Mouse (Mus musculus) spleen, adult 12 weeks (tissue): Measurements from ENCODE around the gene Smcp.

Source experiments
- DNase-seq: peaks from one replicate; pipeline ENCODE4 v3.0.0; 2022; ENCODE audit warnings: low spot score

The Smcp gene

DNA sequence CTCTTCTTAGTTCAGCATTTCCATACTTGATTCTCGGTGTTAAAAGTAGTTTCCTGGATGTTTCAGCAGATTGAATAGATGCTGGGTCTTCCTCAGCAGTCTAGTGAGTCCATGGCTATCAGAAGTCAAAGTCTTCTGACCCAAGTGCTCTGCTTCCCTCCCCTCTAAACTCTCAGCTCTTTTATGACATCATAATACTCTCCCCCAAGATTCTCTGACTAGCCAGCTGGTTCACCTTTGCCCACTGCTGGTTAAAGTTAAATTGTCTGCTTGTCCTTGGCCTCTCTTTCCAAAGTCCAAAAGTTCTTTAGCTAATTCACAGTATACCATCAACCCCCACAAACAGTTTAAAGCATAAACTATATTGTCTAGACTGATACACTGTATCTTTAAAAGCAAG is at the start of gene Smcp:
TSS of gene Smcp (minus strand) at position 140 of the 400 bp plus-strand sequence.
- no peak for DNase-seq

DNA sequence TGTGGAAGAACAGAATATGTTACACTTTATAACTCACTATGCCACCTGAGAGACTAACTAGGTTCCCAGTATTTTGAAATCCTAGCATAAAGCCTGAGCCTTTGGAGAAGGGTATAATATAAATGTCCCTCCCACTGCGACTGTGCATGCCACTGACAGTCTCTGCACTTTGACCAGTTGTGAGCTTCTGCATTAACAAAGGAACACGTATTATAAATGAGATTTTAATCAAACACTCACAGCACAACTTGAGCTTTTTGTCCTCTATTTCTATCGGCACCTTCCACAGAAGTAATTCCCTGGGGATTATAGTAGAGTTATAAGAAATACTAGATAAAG is 49.8 kb upstream of the Smcp start:
- no peak for DNase-seq

DNA sequence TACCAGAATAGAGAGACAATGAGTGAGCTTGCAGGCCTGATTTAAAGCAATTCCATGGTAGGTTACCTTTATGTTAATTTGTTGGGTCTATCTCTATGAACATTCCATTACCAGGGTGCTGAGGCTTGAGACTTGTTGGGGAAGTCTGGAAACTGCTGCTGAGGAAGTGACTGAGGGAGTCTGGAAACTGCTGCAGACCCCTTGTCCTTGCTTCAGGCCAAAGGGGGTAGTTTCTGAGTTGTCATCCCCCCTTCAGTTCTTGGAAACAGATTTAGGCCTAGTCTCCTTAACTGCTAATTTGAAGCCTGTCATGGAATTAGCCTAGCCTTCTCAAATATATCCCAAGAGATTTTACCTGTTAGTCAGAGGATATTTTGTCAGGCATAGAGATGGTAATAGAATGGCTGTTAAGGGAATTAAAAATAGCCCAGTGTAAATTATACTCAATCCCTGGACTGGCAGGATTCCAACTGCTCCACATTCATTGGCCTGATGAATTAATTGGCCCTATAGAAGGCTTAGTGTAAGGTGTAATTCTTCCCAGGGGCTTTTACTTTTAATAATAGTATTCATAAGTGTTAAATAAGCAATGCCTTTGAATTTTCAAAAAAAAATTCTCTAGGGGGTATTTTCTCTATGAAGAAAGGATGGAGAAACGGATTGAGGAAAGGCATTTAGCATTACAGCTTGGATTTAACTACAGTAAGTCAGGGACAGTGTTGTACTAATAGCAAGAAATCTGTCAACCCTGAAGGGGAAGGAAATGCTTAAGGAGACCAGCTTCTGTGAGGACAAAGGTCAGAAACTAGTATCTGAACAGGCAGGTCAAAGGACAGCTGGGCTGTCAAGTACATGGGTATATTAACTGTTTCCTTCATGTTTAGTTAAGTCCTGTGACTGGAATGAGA is 49.2 kb upstream of the Smcp start:
- no peak for DNase-seq

DNA sequence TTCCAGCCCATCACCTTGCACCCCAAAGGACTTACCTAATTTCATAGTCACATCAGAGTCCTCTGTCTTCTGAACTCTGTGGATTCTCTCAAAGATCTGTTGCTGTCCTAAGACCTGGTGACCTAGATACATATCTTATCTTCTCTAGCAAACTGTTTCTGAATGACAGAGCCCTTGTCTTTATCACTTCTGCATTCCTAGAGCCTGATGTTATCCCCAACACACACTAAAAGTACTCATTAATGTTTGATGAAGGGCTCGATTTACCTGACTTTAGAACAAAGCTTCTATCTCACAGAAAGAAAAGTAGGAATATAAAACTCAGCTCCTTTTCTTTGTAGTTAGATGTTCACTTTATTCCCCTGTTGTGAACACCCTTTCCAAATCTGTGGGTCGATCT is 32.8 kb upstream of the Smcp start, which contains the start of gene Lce6a:
TSS of gene Lce6a (minus strand) at position 101 of the 400 bp plus-strand sequence.
- no peak for DNase-seq

DNA sequence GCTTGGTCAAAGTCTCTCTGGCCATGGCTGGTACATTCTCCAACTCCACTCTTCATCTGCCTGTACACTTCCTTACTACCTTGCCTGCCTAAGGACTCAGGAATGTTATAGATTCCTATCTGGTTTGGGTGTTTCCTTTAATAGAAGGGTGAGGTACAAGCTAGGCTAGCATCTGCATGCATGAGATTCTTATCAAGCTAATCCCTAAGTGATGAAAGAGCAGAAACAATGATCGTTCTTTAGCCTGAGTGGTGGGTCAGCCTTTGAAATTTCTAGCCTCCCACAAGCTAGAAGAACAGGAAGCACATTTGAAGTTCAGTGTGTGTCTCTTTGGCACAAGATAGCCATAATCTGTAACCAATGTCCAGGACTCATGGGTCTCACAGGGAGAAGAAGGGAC is 21.0 kb upstream of the Smcp start:
- no peak for DNase-seq

DNA sequence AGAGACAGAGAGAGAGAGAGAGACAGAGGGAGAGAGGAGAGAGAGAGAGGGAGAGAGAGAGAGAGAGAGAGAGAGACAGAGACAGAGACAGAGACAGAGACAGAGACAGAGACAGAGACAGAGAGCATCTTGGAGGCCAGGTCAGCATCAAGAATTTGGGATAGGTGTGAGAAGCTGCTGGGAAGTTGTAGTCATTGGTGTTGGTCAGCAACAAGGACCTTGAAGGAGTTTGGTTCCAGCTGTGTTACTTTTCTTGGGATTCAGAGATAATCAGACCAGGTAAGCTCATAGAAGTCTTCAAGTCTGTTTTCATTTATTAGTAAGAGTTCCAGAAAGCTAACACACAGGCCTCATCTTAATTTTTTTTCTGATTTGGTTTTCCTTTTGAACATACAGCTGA is 18.6 kb upstream of the Smcp start, which contains the start of gene 2210017I01Rik:
TSS of gene 2210017I01Rik (minus strand) at position 101 of the 400 bp plus-strand sequence.
- no peak for DNase-seq

DNA sequence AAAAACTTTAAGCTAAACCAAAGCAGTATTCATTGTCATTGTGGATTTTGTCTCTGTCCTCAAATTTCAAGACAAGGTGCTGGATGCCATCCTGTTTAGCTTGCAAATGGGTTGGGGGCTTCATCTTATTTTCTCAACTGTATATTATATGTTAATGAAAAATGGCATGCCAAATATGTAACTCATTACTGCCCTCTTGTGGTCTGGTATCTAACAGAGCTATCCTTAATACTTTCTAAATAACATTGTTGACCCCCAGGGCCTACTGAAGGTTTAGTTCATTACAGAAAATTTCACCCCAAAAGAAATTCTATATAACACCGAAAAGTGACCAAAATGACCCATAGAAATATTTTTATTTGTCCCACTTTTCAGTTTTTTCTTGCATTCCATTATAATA is 13.4 kb upstream of the Smcp start:
- DNase-seq = no peak

DNA sequence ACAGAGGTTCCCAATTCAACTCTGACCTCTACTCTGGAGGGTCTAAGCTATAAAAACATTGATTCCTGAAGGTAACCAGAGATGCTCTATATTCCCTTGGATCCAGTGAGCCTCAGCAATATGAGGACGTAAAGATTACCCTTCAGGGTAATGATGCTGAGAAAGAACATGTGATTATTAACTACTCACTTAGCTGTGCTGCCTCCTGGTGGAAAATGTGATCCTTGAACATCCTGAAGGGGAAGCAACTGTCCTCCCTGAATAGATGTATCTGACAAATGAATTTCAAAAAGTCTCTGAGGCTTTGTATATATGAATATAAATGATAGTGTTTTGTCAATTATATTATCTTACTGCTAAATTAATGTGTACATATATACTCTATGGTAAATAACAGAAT is 11.7 kb upstream of the Smcp start:
- DNase-seq = no peak

DNA sequence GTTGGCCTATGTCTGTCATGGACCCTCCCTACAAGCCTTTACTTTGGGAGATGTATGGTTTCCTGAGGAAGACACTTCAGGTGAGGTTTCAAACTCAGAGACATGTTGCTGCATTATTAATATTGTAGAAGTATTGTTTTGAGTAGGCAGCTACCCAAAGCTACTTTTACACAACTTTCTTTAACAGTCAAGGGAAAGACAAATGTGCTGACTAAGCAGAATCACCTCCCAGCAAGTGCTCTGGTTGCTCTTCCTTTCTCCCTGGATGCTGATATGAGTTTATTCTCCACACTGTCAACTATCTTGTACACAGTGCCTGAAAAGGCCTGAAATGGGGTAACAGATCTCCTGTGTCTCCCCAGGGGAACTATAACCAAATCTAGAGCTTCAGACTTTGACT is 11.2 kb upstream of the Smcp start:
- no peak for DNase-seq

DNA sequence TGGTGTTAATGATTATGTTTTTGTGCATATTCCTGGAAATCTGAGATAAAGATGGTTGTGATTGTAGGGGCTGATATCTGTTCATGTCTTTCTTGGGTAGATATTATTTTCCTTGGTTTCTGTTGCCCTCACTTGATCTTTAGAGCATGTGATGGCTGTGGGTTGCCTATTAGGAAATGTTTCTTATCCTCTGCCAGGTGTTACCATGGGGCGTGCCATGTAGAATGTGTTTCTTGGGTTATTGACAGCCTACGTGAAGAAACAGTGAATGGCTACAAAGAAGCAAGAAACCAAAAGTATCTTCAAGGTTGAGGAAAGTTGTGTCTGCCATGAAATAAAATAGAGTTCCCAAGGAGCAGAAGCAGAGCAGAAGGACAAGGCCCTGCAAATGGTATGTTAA is 9.6 kb upstream of the Smcp start:
- no peak for DNase-seq

DNA sequence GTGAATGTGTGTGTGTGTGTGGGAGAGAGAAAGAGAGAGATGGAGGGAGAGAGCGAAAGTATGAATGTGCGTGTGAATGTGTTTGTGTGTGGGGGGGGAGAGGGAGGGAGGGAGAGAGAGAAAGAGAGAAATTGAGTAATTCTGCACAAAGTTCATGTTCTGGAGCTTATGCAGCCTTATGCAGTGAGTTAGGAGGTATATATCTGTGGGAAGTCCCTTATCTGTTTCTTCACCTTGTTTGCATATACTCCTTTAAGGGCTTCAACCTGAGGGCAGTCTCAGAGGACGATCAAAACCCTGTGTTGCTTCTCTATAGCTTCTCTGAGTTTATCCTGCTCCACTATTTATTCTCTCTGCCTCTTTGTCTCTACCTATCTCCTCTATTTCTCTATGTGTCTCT is 1.6 kb downstream of the Smcp start:
- no peak for DNase-seq

DNA sequence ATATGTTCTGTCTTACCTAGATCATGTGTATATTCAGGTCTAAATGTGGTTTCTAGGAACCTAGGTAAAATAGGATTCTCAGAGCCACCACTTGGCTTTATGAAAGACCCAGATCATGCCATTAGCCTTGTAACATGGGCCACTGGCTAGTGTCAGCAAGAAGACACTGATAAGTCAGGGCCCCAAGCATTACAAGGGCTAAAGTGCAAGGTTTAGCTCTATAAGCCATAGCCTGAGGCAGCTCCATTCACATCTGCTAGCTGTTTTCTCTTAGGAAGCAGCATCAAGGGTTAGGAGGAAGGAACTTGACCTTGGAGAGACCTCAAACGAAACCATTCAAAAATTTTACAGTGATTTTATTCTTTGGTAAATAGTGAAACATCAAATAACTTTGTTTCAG is 3.7 kb downstream of the Smcp start:
- no peak for DNase-seq

DNA sequence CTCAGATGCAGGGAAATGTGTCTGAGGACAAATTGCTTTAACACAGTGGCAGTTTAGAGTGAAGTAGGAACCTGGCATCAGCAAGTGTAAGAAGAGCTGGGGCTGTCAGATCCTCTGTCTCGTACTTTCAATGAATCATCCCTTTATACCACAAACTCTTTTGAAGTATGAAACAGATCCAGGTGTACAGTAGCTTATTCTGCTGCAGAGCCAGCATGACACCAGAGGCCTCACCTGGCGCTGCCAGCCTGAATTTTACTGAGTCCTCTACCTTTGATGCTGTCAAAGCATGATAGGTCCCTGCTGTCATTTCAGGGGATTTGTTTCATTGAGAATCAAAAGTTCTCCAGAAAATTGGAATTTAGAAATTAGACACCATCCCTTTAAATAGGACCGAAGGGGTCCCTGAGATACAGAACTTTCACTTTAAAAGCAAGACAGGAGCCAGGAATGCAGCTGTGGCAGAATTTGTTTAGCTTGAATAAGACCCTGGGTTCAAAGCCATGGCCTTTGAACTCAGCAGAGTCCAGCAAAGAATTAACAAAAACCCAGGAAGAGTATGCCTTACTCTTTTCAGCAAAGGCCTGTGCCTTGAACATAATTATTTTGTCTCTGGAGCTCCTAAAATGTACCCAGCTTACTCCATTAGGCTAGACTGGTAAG is 5.5 kb downstream of the Smcp start:
- DNase-seq = no peak

DNA sequence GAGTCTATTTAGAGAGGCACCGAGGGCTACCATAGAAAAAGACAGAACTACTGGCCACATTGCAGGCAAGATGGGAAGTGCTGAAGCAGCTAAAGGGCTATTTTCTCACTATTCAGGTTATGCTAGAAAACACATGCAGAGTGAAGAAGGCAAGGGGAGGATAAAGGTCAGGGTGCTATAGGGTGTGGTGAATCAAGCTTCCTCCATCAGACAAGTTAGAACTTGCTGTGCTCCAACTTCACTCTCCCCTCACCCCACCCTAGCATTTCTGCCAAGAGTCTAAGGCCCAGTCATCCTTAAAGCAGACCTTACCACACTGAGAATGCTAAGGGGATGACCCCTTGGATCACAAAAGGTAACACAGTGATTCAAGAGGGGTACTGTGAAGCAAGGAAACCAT is 9.3 kb downstream of the Smcp start:
- DNase-seq = no peak

DNA sequence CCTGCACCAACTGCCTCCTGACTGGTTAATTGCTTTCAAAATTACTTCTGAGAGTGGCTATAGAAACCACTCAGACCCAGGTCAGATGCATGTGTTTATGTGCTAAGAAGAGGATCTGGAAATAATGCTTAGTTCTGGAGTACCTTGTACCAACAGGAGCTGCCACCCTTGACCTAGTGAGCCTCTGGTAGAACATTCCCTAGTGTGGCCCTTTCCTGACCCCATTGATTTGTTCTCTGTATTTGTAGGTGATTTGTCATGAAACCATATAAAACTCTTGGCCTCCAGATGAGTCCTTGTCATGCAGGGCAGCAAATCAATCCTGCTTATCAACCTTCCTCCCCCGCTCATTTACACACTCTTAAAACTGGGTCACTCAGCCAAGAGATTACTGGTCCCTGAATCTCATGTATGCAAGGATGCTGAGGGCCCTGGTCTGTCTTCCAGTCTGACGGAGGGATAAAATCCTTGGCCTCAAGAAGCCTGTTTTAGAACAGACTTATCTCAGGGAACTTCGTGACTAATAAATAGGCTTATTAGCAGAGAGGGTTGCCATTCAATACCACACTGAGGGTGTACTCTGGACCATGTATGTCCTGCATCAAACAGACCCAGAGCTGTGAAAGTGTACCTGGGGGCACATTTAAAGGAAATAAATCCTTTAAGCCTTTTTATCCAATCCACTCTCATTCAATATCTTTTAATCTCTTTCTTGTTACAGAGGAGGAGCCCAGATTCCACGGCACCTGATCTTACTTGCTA is 10.0 kb downstream of the Smcp start:
- no peak for DNase-seq

DNA sequence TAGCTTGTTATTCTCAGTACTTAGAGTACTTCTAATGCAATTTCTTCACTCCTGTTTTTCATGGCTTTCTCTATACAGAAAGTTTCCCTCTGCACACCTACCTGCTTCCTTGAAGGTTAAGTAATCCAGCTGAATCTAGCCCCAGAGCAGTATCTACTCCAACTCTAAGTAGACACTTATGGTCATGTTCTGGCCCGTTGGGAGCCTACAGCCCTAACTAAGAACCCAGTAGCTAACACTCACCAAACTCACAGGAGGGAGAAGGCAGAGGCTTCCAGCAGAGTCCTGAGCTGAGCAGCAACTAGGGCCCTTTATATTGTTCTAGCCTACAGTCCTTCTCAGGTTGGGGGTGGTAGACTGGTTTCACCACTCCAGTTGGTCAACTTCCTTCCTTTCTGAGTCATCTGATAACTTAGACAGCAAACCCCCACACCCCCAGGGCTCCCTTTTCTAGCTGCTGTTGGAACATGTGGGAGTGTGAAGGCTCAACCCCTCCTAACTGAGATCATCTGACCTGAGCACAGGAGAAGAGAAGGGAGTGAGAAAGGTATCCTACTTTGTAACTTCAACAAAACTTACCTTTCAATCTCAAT is 15.3 kb downstream of the Smcp start, which contains the start of gene Ivl:
TSS of gene Ivl (minus strand) at position 287 of the 593 bp plus-strand sequence.
- no peak for DNase-seq

DNA sequence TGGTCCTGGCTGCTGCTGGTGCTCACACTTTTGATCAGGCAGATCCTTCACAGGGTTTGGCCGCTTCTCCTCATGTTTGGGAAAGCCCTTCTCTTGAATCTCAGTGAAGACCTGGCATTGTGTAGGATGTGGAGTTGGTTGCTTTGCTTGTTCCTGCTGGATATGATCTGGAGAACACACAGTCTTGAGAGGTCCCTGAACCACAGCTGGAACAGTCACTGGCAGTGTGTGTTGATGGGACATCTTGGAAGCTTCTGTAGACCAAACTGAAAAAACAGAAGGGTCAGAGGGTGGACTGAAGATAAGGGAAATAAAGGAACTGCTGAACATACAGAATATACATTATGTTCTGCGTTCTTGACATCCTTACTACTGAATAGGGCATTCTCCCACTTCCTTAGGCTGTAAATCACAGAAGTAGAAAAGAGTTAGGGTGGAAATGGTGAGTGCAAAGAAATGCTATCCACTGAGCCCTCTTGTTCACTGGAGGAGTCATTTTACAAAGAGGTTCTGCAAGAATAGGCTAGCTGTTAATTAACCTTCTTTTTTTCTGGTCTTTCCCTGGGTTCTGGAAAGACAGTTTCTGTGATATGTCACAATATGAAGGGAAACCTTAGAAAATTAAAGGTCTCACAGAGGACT is 16.2 kb downstream of the Smcp start:
- DNase-seq = no peak

DNA sequence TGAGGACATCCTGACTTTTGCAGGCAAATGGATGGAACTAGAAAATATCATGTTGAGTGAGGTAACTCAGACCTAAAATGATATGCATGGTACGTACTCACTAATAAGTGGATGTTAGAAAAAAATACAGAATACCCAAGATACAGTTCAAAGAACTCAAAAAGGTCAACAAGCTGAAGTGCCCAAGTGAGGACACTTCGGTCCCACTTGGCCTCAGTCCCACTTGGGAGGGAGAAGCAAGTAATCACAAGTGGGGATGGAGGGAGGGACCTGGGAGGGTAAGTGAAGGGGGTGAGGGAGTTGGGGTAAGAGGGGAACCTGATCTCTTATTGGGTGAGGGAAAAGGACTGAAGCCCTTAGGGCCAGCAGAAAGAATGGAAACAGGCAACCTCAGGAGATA is 20.0 kb downstream of the Smcp start:
- no peak for DNase-seq

DNA sequence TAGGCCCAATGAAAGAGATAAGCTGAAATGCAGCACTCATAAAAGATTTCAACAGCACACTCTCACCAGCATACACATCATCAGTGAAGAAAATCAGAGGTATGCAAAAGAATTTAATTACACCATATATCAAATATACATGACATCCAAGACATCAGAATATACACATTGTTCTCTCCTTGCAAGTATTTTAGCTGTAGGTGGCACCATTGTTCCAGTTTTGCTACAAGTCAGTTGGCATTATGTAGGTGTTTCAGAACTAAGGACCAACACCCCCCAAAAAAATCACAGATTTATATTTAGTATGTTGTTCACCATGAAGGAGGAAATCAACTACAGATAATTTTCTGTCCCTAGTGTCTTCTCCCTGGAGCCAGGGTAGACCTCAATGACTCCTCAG is 23.4 kb downstream of the Smcp start:
- DNase-seq = no peak

DNA sequence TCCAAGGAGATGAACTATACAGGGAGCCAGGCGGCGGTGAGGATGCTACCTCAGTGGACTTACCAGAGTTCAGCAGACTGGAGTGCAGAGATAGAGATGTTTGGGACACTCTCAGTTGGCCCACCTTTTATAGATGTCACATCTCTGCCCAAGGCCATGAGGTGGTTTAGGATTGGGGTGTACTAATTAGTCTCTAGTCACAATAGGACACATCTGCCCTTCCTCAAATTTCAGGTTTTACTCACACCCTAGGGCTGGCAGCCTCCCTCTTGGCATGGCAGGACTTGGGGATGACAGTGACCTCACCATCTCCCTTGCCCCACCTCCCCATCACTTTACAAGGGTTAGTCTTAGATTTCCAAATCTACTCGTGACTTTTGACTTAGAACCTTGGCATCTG is 54.4 kb downstream of the Smcp start, which contains the start of gene 2310046K23Rik:
TSS of gene 2310046K23Rik (minus strand) at position 101 of the 400 bp plus-strand sequence.
- DNase-seq = no peak
